Mouse (Mus musculus): ENCODE data around the gene Gpr61.

The Gpr61 gene

GRCm38 (mm10) chr3:108154656-108155055 lies at the start of gene Gpr61:
Gene Gpr61 (minus strand): TSS chr3:108154882.
- peak; percentile 47 to 60 for DNase-seq

- peak in 1 of 2 experiments; percentile 12 for DNase-seq
Measured at GRCm38 (mm10) chr3:108204470-108204869, 49.8 kb upstream of the Gpr61 start.

GRCm38 (mm10) chr3:108203621-108204325 lies 49.1 kb upstream of the Gpr61 start:
- peak; percentile 90 to 91 for DNase-seq

GRCm38 (mm10) chr3:108203212-108203611 lies 48.5 kb upstream of the Gpr61 start:
- peak; percentile 43 to 48 for DNase-seq

- peak in 1 of 2 experiments; percentile 19 for DNase-seq
Measured at GRCm38 (mm10) chr3:108202506-108202905, 47.8 kb upstream of the Gpr61 start.

GRCm38 (mm10) chr3:108200329-108201323 lies 45.9 kb upstream of the Gpr61 start, which contains the start of gene Cyb561d1:
Gene Cyb561d1 (minus strand): TSS chr3:108201212.
- DNase-seq, result peak; percentile 88 to 89

- peak in 1 of 2 experiments; percentile 19 for DNase-seq
Measured at GRCm38 (mm10) chr3:108199231-108199630, 44.5 kb upstream of the Gpr61 start.

- peak; percentile 55 to 61 for DNase-seq
Measured at GRCm38 (mm10) chr3:108197066-108197497, 42.4 kb upstream of the Gpr61 start.

GRCm38 (mm10) chr3:108195941-108196590 lies 41.4 kb upstream of the Gpr61 start:
- DNase-seq, result peak; percentile 29 to 49

GRCm38 (mm10) chr3:108195287-108195686 lies 40.6 kb upstream of the Gpr61 start:
- DNase-seq, result no peak

GRCm38 (mm10) chr3:108193686-108194085 lies 39.0 kb upstream of the Gpr61 start:
- DNase-seq, result no peak

GRCm38 (mm10) chr3:108189897-108190296 lies 35.2 kb upstream of the Gpr61 start:
- peak in 1 of 2 experiments; percentile 20 for DNase-seq

GRCm38 (mm10) chr3:108188716-108189490 lies 34.2 kb upstream of the Gpr61 start:
- peak; percentile 56 to 60 for DNase-seq

- peak in 1 of 2 experiments; percentile 30 for DNase-seq
Measured at GRCm38 (mm10) chr3:108187111-108187795, 32.6 kb upstream of the Gpr61 start.

- peak; percentile 61 to 82 for DNase-seq
Measured at GRCm38 (mm10) chr3:108186098-108187047, 31.7 kb upstream of the Gpr61 start, which contains the start of gene Amigo1. Gene Amigo1 (plus strand): TSS chr3:108186335.

GRCm38 (mm10) chr3:108185460-108186097 lies 30.9 kb upstream of the Gpr61 start:
- DNase-seq, result no peak

- no peak for DNase-seq
Measured at GRCm38 (mm10) chr3:108184742-108185141, 30.1 kb upstream of the Gpr61 start.

- no peak for DNase-seq
Measured at GRCm38 (mm10) chr3:108180514-108180913, 25.8 kb upstream of the Gpr61 start.

Data from cerebellum, adult 18-20 months (tissue).